Mouse (Mus musculus) E14TG2a.4 (cell line): ENCODE data around the gene Gca.
"Not testable (repeated sequence)": the region's sequence is repeated elsewhere in the genome, so short reads cannot be mapped to it uniquely, and the experiment has no call there.

Experiments
- H3K27me3 ChIP-seq: 2 replicates; pipeline ENCODE4 v1.6.1; 2014; ENCODE audit warnings: low read length, control low read depth; ENCODE audit not compliant: insufficient read depth
- H3K36me3 ChIP-seq: 2 replicates; pipeline ENCODE4 v1.6.1; 2014; ENCODE audit warnings: low read length, control low read depth; ENCODE audit not compliant: insufficient read depth
- H3K4me1 ChIP-seq: replicated peaks from 2 replicates; pipeline ENCODE4 v1.6.1; 2014; ENCODE audit warnings: low read depth, low read length, control low read depth
- H3K4me3 ChIP-seq: replicated peaks from 2 replicates; pipeline ENCODE4 v1.5.1; 2014; ENCODE audit warnings: mild to moderate bottlenecking, low read length
- H3K9me3 ChIP-seq: 2 replicates; pipeline ENCODE4 v1.6.1; 2014; ENCODE audit warnings: low read length, control low read depth
- CTCF ChIP-seq: conservative IDR thresholded peaks from 2 replicates; pipeline ENCODE4 v1.5.1; 2014; ENCODE audit warnings: low read length
- NANOG ChIP-seq: IDR thresholded peaks from 2 replicates; pipeline ENCODE4 v1.6.1; 2014; ENCODE audit warnings: borderline replicate concordance, low read length, mixed read lengths
- POU5F1 ChIP-seq: IDR thresholded peaks from 2 replicates; pipeline ENCODE4 v1.6.1; 2014; ENCODE audit warnings: low read length, borderline replicate concordance

Gca gene

DNA sequence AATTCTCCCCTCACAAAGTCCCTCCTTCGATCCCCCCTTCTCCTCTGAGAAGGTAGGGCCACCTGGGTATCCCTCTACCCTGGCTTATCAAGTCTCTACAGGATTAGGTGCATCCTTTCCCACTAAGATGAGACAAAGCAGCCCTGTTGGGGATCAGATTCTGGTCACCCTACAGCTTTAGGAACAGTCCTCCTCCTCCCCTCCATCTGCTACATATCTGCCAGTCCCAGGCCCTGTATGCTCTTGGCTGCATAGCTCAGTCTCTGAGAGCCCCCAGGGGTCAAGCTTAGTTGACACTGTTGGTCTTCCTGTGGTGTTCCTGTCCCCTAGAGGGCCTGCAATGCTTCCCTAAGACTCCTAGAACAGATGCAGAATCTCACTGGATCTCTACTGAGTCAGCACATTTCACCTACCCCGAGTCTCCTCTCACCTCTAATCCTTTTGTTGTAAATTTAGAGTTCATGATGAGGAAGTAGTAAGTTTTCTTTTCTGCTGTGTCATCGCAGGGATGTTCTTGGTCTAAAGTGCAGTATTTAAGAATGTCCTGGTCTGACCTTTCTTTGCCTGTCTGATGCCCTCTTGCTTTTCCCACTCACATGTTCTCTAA is 21.0 kb downstream of the Gca start:
- TF ChIP-seq NANOG (no peak), CTCF (no peak)
- Histone ChIP-seq H3K9me3 (no peaks in the 10 kb centered on the region), H3K27me3 (no peaks in the 10 kb centered on the region), H3K4me1 (peaks cover 10% of the 10 kb centered on the region; the same call in 1 of the 2 replicates), H3K36me3 (peaks cover 4% of the 10 kb centered on the region; the same call in 1 of the 2 replicates), H3K4me3 (no peak overlapping the region)

- TF ChIP-seq NANOG (no peak), CTCF (no peak), POU5F1 (no peak)
- peaks cover 4% of the 10 kb centered on the region; the same call in 1 of the 2 replicates for H3K36me3 ChIP-seq
- no peaks in the 10 kb centered on the region for H3K27me3 ChIP-seq
- H3K4me3 ChIP-seq = no peak overlapping the region
- no peaks in the 10 kb centered on the region for H3K9me3 ChIP-seq
- peaks cover 10% of the 10 kb centered on the region; the same call in 1 of the 2 replicates for H3K4me1 ChIP-seq
Observed at GRCm38 (mm10) chr2:62685934-62686333, 21.8 kb downstream of the Gca start.

DNA sequence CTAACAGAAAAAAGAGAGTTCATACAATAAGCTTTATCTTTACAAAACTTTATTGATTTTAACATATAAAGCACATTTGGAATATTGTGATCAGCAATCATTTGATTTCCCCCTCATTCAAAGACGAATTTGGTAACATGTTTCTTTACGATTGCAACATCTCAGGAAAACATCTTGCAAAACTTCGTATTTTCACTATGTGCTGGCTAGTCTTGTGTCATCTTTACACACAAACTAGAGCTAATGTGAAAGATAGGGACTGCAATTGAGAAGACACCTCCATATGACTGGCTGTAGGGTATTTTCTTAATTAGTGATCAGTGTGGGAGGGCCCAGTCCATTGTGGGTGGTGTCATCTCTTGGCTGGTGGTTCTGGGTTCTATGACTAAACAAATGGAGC is 42.2 kb downstream of the Gca start:
- Histone ChIP-seq H3K9me3 (no peaks in the 10 kb centered on the region), H3K27me3 (no peaks in the 10 kb centered on the region), H3K36me3 (no peaks in the 10 kb centered on the region), H3K4me1 (peaks cover 4% of the 10 kb centered on the region; the same call in 1 of the 2 replicates), H3K4me3 (no peak overlapping the region)
- no peak for TF ChIP-seq POU5F1
- TF ChIP-seq CTCF = no peak
- TF ChIP-seq NANOG = no peak

DNA sequence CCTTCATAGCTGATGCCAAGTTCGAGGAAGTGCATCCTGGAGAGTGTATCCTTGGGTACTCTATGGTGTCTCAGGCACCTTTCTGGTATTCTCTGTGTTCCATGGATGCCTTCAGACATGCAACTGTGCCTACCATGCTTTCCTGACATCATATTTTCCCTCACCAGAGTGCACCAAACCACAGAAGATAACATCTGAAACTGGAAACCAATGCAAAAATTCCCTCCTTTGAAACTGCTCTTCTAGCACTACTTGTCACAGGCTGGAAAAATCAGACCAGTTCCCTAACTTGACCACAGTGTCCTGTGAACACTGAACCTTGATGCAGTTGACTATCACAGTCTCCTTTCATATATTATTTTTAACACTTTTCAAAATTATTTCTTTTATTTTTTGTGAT is 45.5 kb downstream of the Gca start:
- TF ChIP-seq NANOG (no peak), CTCF (no peak), POU5F1 (no peak)
- H3K4me3 ChIP-seq = no peak overlapping the region
- peaks cover 9% of the 10 kb centered on the region for H3K9me3 ChIP-seq
- H3K36me3 ChIP-seq = no peaks in the 10 kb centered on the region
- H3K27me3 ChIP-seq = no peaks in the 10 kb centered on the region
- peaks cover 4% of the 10 kb centered on the region; the same call in 1 of the 2 replicates for H3K4me1 ChIP-seq

DNA sequence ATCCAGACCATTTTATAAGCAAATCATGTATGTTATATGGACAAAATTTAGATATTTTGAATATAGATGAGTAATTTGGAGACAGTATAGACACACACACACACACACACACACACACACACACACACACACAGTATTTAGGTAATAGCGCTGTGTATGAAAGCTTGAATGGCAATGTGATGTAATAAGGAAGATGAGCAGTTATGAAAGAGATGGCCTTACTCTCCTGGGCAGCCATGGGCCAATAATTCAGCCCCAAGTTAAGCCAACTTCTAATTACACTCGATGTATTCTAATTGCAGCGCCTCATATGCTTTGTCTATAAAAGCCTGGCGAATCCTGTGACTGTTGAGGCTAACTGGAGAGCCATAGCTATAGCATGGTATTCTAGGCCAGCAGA is 50.3 kb downstream of the Gca start:
- H3K36me3 ChIP-seq, H3K4me3 ChIP-seq, H3K4me1 ChIP-seq, H3K27me3 ChIP-seq, H3K9me3 ChIP-seq: not testable (repeated sequence)

DNA sequence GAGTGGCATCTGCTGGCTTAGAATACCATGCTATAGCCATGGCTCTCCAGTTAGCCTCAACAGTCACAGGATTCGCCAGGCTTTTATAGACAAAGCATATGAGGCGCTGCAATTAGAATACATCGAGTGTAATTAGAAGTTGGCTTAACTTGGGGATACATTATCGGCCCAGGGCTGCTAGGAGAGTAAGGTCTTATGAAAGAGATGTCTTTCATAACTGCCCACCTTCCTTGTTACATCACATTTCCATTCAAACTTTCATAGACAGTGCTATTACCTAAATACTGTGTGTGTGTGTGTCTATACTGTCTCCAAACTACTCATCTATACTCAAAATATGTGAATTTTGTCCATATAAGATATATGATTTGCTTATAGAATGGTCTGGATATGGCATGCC is 51.2 kb downstream of the Gca start:
- H3K9me3 ChIP-seq = peaks cover 9% of the 10 kb centered on the region
- H3K4me3 ChIP-seq = no peak overlapping the region
- no peaks in the 10 kb centered on the region for H3K4me1 ChIP-seq
- no peaks in the 10 kb centered on the region for H3K36me3 ChIP-seq
- H3K27me3 ChIP-seq = no peaks in the 10 kb centered on the region
- no peak for TF ChIP-seq POU5F1
- no peak for TF ChIP-seq CTCF
- no peak for TF ChIP-seq NANOG

DNA sequence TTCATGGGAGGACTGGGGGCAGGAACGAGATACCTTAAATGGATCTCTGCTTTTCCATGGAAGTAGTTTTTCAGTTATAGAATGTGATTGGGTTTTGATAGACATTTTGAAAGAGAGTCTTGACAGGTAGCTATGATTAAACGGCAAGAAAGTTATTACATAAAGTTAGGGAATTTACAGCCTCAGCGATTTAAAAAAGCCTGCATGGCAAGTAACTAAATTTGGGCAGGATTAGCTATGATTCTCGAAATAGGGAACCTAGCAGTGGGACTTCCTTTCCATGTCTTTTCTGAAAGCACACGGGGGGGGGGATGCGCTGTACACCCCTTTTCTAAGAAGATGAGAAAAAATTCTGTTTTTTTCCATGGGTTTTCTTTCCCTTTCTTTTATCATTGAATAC is 53.2 kb downstream of the Gca start:
- no peaks in the 10 kb centered on the region for H3K27me3 ChIP-seq
- no peak for TF ChIP-seq NANOG
- TF ChIP-seq CTCF = no peak
- no peak for TF ChIP-seq POU5F1
- no peaks in the 10 kb centered on the region for H3K36me3 ChIP-seq

DNA sequence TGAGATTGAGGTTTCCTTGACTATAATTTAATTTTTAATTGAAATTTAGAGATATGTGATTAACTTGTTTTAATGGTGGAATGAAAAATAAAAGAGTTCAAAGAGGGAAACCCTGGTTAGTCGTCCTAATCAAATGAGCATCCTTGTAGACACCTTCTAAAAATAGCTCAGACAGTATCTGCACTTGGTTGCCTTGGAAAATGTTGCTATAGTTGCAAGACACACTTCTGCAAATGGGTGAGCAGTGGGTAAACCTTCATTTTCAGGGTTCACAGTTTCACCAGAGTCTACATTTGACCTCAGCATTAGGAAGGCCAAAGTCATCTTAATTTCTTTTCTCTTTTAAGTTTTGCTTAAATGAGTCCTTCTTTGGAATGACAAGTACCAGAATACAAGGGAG is 54.3 kb downstream of the Gca start:
- no peaks in the 10 kb centered on the region for H3K27me3 ChIP-seq
- no peak overlapping the region for H3K4me3 ChIP-seq
- TF ChIP-seq POU5F1 (no peak), CTCF (no peak), NANOG (no peak)
- peaks cover 9% of the 10 kb centered on the region for H3K9me3 ChIP-seq
- no peaks in the 10 kb centered on the region for H3K36me3 ChIP-seq
- no peaks in the 10 kb centered on the region for H3K4me1 ChIP-seq

More for the DNA sequence above, 53.2 kb downstream of the Gca start:
- peaks cover 9% of the 10 kb centered on the region for H3K9me3 ChIP-seq
- H3K4me1 ChIP-seq = no peaks in the 10 kb centered on the region
- H3K4me3 ChIP-seq = no peak overlapping the region

DNA sequence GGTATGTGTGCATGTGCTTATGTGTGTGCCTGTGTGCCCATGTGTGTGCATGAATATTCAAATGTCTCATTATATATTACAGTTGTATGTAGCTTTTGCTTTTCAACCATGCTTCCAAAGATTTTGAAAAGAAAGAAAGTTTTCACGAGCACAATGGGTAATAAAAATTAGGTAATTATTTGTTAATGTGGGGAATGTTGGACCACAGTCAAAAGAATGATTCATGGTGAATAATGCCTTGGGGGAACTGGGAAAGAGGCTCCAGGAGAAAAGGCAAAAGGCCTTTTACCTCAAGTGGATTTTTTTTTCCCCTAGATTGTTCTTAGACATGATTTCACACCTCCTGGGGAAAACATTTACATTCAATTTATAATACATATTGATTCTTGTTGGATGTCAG is 61.9 kb downstream of the Gca start:
- H3K36me3 ChIP-seq = no peaks in the 10 kb centered on the region
- TF ChIP-seq CTCF = no peak
- no peak for TF ChIP-seq NANOG
- no peak for TF ChIP-seq POU5F1

More for the DNA sequence above, 61.9 kb downstream of the Gca start:
- no peaks in the 10 kb centered on the region for H3K9me3 ChIP-seq
- H3K27me3 ChIP-seq = no peaks in the 10 kb centered on the region
- H3K4me3 ChIP-seq = no peak overlapping the region
- no peaks in the 10 kb centered on the region for H3K4me1 ChIP-seq
